In the genomic region with DNA sequence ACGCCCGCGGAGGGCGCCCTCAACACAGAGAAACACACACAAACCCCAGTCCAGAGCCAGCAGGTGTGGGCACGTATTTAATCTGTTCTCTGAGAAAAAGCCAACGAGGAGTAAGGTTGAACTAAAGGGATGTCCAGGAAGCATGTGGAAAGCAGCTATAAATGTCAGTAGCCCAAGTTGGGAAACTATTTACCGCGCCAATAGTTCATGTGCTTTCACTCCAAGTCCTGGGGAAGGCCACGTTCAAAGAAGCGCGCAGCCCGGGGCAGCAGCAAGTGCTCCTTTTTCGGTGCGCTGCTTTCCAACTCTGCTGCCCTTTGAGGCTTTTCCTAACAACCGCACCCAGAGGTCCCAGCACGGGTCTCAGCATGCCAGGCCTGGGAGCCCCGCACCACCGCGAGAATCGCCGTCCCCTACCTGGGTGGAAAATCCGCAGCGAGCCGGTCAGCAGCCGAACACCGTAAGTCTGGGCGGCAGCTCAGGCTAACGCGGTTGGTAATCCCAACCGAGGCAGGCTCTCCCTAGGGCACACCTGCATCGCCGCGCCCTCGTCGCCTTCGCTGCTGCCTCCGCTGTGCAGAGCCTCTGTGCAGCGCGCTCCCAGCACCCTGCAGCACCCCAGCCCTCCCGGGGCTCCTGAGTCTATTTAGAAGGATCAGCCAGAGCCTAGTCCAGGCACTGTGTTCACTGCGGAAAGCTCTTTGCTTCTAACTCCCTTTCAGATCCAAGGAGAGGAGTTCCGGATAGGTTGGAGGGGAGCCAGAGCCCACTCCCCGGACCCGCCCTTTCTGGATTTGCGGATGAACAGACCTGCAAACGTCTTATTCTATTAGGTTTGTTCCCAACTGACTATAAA, we compare ENCODE assay signal across 9 mouse cellular contexts. TPM values are rescaled to one million over a fixed set of nuclear protein-coding genes. Genes with fewer than 3 reads are reported as not detected.
A peak's percentile ranks its signal among the peaks of the same experiment; 100 is the strongest.
DNase-seq lines count a peak whose midpoint lies in the region; ATAC-seq and TF ChIP-seq lines count a peak whose summit lies in the region.
"Had no signal": no experiment of that assay in that cellular context is flagged by ENCODE, and none has a peak within 500 bp of the region (broad histone marks: within the 10 kb centered on the region; RNA-seq: fewer than 3 reads in every experiment).

A gene (minus strand): TSS at position 806 of the 856 bp plus-strand sequence.

- peak within 1 kb of the TSS; percentile 60 for H3K4me3 ChIP-seq in heart, embryonic 13.5 days
- H3K4me3 ChIP-seq in ES-E14 (ENCODE audit: insufficient read depth in 1 of 2, low read depth in 1 of 2, low read length in 2 of 2, poor library complexity in 1 of 2, severe bottlenecking in 1 of 2), result peak within 1 kb of the TSS; percentile 52 to 68
- H3K4me3 ChIP-seq in cortical plate, adult 2 months (ENCODE audit: insufficient read depth, low read length), result peak within 1 kb of the TSS; percentile 63
- H3K4me3 ChIP-seq in limb, embryonic 11.5 days (ENCODE audit: low read depth, low read length), result peak within 1 kb of the TSS; percentile 40
- peak within 1 kb of the TSS; percentile 46 for H3K4me3 ChIP-seq in neural tube, embryonic 12.5 days

- ATAC-seq in heart, embryonic 13.5 days (ENCODE audit: extremely low read depth, insufficient number of reproducible peaks, low FRiP score, low TSS enrichment), result no peak
- peak; percentile 40 to 62 for ATAC-seq in hematopoietic stem cell, adult 5-6 weeks (replicated peaks in 1 of 2; ENCODE audit: insufficient read depth in 1 of 2, low FRiP score in 2 of 2, low TSS enrichment in 1 of 2, low read depth in 1 of 2, poor library complexity in 2 of 2, severe bottlenecking in 2 of 2)
- ATAC-seq in limb, embryonic 11.5 days (ENCODE audit: insufficient number of reproducible peaks, low FRiP score, low TSS enrichment, low read depth), result no peak
- 0 out of 2 replicates have a peak, but pooled peaks have one; percentile 53 for ATAC-seq in neural tube, embryonic 12.5 days (ENCODE audit: low FRiP score, low read depth)
- ATAC-seq: Patski had no signal

- H3K27ac ChIP-seq in heart, embryonic 13.5 days (replicated peaks), result no peak within 1 kb of the TSS
- no peak within 1 kb of the TSS for H3K27ac ChIP-seq in ES-E14 (ENCODE audit: insufficient read depth, low read depth, low read length, poor library complexity, severe bottlenecking)
- H3K27ac ChIP-seq in cortical plate, adult 2 months (ENCODE audit: insufficient read depth, low read length), result peak within 1 kb of the TSS; percentile 70
- no peak within 1 kb of the TSS for H3K27ac ChIP-seq in limb, embryonic 11.5 days (replicated peaks; ENCODE audit: low read depth, low read length)
- H3K27ac ChIP-seq in neural tube, embryonic 12.5 days, result no peak within 1 kb of the TSS

- H3K4me2 ChIP-seq in heart, embryonic 13.5 days, result peak within 1 kb of the TSS; percentile 94
- peak within 1 kb of the TSS; percentile 86 for H3K4me2 ChIP-seq in limb, embryonic 11.5 days (ENCODE audit: low read depth, severe bottlenecking)
- H3K4me2 ChIP-seq in neural tube, embryonic 12.5 days (replicated peaks), result peak within 1 kb of the TSS; percentile 96

- 0 out of 2 replicates have a peak, but pooled peaks have one; percentile 31 for TF ChIP-seq POLR2A in cortical plate, adult 2 months (IDR thresholded peaks at IDR 0.05; ENCODE audit: extremely low read depth, insufficient read depth, low read length)

- no peak for TF ChIP-seq CTCF in cortical plate, adult 2 months (IDR thresholded peaks at IDR 0.05; ENCODE audit: extremely low read depth, insufficient read depth, low read length)

- peak within 1 kb of the TSS; percentile 73 for H3K9ac ChIP-seq in heart, embryonic 13.5 days
- peak within 1 kb of the TSS; percentile 20; the same call in 1 of the 2 replicates for H3K9ac ChIP-seq in ES-E14 (ENCODE audit: insufficient read depth, low read depth, low read length, poor library complexity, severe bottlenecking)
- H3K9ac ChIP-seq in limb, embryonic 11.5 days (ENCODE audit: low read length), result peak within 1 kb of the TSS; percentile 45; the same call in 1 of the 2 replicates
- peak within 1 kb of the TSS; percentile 54 for H3K9ac ChIP-seq in neural tube, embryonic 12.5 days

- no peaks in the 10 kb centered on the region for H3K9me3 ChIP-seq in heart, embryonic 13.5 days
- H3K9me3 ChIP-seq in ES-E14 (ENCODE audit: control insufficient read depth, insufficient read depth, low read depth, low read length), result no peaks in the 10 kb centered on the region
- H3K9me3 ChIP-seq in limb, embryonic 11.5 days (ENCODE audit: control insufficient read depth, low read length), result no peaks in the 10 kb centered on the region
- H3K9me3 ChIP-seq in neural tube, embryonic 12.5 days, result no peaks in the 10 kb centered on the region

- peaks cover 19% of the 10 kb centered on the region for H3K4me1 ChIP-seq in heart, embryonic 13.5 days
- peaks cover 0 to 2% of the 10 kb centered on the region in 2 experiments; a peak in 1 of 4 replicates for H3K4me1 ChIP-seq in ES-E14 (ENCODE audit: control insufficient read depth in 2 of 2, insufficient read depth in 2 of 2, low read length in 2 of 2, poor library complexity in 1 of 2)
- peaks cover 3% of the 10 kb centered on the region for H3K4me1 ChIP-seq in cortical plate, adult 2 months (ENCODE audit: control insufficient read depth, insufficient read depth, low read length)
- peaks cover 5% of the 10 kb centered on the region for H3K4me1 ChIP-seq in limb, embryonic 11.5 days (ENCODE audit: control insufficient read depth, insufficient read depth, low read length)
- peaks cover 19% of the 10 kb centered on the region for H3K4me1 ChIP-seq in neural tube, embryonic 12.5 days

- no peak for DNase-seq in heart, adult 8-10 months (ENCODE audit: low spot score)
- peak; percentile 7 for DNase-seq in ES-E14 (ENCODE audit: low read depth, low spot score)
- DNase-seq in limb, embryonic 11.5 days (ENCODE audit: low spot score), result peak; percentile 58
- DNase-seq in ovary, adult 18-20 months (ENCODE audit: low spot score), result no peak

- no peaks in the 10 kb centered on the region for H3K36me3 ChIP-seq in heart, embryonic 13.5 days
- H3K36me3 ChIP-seq in ES-E14 (ENCODE audit: control insufficient read depth, insufficient read depth, low read length, poor library complexity, severe bottlenecking), result no peaks in the 10 kb centered on the region
- no peaks in the 10 kb centered on the region for H3K36me3 ChIP-seq in limb, embryonic 11.5 days (ENCODE audit: control insufficient read depth, insufficient read depth, low read length)
- H3K36me3 ChIP-seq in neural tube, embryonic 12.5 days, result no peaks in the 10 kb centered on the region

- peaks cover 54% of the 10 kb centered on the region for H3K27me3 ChIP-seq in heart, embryonic 13.5 days (replicated peaks)
- peaks cover 32% of the 10 kb centered on the region for H3K27me3 ChIP-seq in limb, embryonic 11.5 days (ENCODE audit: control insufficient read depth, insufficient read depth, low read length)
- peaks cover 29% of the 10 kb centered on the region for H3K27me3 ChIP-seq in neural tube, embryonic 12.5 days (replicated peaks)

- WGBS in heart, embryonic 13.5 days, result 2% methylated on average over 46 of the region's 46 CpGs
- 1% methylated on average over 46 of the region's 46 CpGs for WGBS in limb, embryonic 11.5 days
- under 1% methylated on average over 46 of the region's 46 CpGs for WGBS in neural tube, embryonic 12.5 days

- in situ Hi-C loops in ES-E14 (cut with MboI; ENCODE audit: low sequenced_read_pairs in 2 of 2, unreplicated experiment in 2 of 2), result no loop called here

TF ChIP-seq in ES-E14, 5 proteins besides CTCF, POLR2A, EP300 and RAD21:
- no peak for TF ChIP-seq CHD2 (IDR thresholded peaks at IDR 0.05; ENCODE audit: low read depth, low read length)
- TF ChIP-seq ZNF384 (IDR thresholded peaks at IDR 0.05; ENCODE audit: low read depth, low read length), result no peak
- no peak for TF ChIP-seq HCFC1 (IDR thresholded peaks at IDR 0.05; ENCODE audit: borderline replicate concordance, insufficient read depth, low read length)
- TF ChIP-seq ZC3H11A (IDR thresholded peaks at IDR 0.05; ENCODE audit: borderline replicate concordance, low read depth, low read length), result no peak
- no peak for TF ChIP-seq MAFK (IDR thresholded peaks at IDR 0.05; ENCODE audit: insufficient read depth, low read depth, low read length)

RNA-seq across cellular contexts. Expression of the gene that starts here (rescaled TPM):
- 0.41 and 0.43 TPM in 2 replicates for polyA plus RNA-seq in heart, embryonic 13.5 days (2015; fragmentation: Nextera tagmentation; extraction: Ambion mirVana)
- total RNA-seq in heart, adult 8-10 months (2022), result 1 to 10 TPM in 1 of 4 experiments, under 1 TPM in 3; 0.38 to 1.3 (median 0.64) TPM
- 0.27 TPM in 1 of 2 replicates, not detected in the other for total RNA-seq in ES-E14 (2012; rRNA removed)
- polyA plus RNA-seq in cortical plate, adult 2 months (2012; rRNA removed), result 168 and 173 TPM in 2 replicates
- total RNA-seq in hematopoietic stem cell, adult 5-6 weeks (2017), result 0.13 TPM in 1 of 2 replicates, not detected in the other
- 1.1 and 2.2 TPM in 2 replicates for polyA plus RNA-seq in limb, embryonic 11.5 days (2014; fragmentation: Nextera tagmentation; extraction: Ambion mirVana)
- polyA plus RNA-seq in neural tube, embryonic 12.5 days (2016; fragmentation: Nextera tagmentation; extraction: Ambion mirVana), result 5.5 and 7.3 TPM in 2 replicates

Comparison
In these comparisons a context has a peak if more than half of its experiments do, and no peak if none do; other contexts are left out.
1. RNA of the gene that starts here (polyA plus RNA-seq): 168 to 173 TPM in cortical plate, adult 2 months; 5.5 to 7.3 TPM in neural tube, embryonic 12.5 days, 1.1 to 2.2 TPM in limb, embryonic 11.5 days and 0.41 to 0.43 TPM in heart, embryonic 13.5 days; every median in the first group is over 10 times any median in the second.
2. Peak in DNase-seq, H3K4me3 ChIP-seq and H3K9ac ChIP-seq in ES-E14; RNA of the gene not detected or under 1 TPM.
3. Peak in ATAC-seq in hematopoietic stem cell, adult 5-6 weeks; RNA of the gene not detected or under 1 TPM.
4. H3K9ac ChIP-seq: peak in every context shown above with its lines; median percentile 73 in heart, embryonic 13.5 days; 54 in neural tube, embryonic 12.5 days; 45 in limb, embryonic 11.5 days; 20 in ES-E14.
5. Peak in every context shown above with its lines, with median percentiles within 50 percentile points of each other: H3K4me2 ChIP-seq and H3K4me3 ChIP-seq.